Mouse (Mus musculus): ENCODE data around the gene Thbs3.

The Thbs3 gene

DNA sequence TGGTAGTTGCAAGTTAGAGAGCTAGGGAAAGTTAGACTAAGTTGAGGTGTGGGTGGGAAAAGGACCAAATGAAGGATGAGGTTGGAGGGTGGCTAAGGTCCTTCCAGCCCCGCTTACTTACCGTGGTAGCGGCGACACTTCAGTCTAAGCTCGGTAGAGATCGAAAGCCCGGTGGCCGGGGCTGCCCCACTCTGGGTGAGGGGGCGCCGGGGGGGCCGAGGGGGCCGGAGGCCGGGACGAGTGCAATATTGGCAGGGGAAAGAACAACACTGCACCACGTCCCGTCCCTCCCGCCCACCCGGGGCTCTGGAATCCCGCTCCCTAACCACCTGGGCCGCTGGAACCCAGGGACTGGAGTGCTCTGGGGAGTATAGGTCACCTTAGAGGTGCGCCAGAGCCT lies 11.9 kb downstream of the Thbs3 start, which contains the start of gene Mtx1:
Mtx1 (minus strand) TSS at position 189 of the 400 bp plus-strand sequence.
- no peak for DNase-seq (ENCODE audit: extremely low read depth, insufficient read length, low spot score)

DNA sequence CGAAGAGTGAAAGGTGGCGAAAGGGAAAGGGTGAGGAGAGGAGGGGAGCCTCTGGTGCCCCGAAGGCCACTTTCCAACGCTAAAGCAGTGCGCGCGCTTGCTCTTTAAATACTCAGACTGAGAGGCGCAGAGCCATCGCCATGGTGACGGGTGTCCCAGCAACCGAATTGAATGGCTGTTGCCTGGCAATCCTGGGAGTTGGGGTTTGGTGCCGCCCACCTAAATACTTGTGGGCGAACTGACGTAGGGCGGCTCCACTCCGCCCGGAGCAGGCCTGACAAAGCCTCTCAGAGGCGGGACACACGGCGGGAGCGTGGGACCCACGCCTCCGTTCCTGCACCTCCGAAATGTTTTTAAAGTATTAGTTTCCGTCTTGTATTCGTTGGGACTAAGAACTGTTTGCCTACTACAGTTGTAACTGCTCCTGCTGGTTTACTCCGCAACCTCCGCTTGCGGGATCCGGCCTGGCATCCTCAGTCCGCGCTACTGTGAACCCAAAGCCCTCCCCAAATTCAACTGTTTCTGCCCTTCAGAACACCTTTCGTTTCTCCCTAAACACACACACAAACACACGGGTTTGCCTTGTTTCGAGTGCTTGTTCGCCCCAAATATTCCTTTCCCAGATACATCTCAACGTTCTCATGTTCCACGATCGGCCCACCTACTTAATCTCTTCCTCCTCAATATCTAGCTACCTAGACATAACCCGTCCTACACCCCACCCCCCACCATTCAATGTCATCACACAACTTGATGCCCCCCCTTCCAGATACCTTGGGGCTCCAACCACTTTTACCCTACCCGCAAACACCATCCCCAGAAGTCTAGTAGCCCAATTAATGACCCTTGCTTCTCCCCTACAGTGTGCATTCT lies 12.6 kb downstream of the Thbs3 start:
- DNase-seq (ENCODE audit: extremely low read depth, insufficient read length, low spot score), result peak; percentile 41

- DNase-seq (ENCODE audit: extremely low read depth, insufficient read length, low spot score), result peak; percentile 84
Observed at GRCm38 (mm10) chr3:89228180-89228549, 13.2 kb downstream of the Thbs3 start.

DNA sequence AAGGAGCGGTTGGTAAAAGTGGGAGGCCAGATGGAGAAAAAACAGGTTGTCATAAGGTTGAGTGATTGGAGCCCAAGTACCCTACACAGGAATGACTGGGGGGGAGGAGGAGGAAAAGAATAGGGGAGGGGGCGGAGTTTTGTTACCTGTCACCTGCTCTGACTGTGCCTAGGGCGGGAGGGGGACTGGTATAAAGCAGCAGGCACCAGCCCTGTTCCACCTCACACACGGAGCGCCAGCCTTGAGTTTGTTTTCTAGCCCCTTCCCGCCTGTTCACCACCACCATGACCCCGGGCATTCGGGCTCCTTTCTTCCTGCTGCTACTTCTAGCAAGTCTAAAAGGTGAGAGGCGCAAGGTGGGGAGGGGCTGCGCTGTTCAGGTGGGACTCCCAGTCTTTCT lies 13.9 kb downstream of the Thbs3 start, which contains the start of gene Muc1:
Muc1 (plus strand) TSS at position 222 of the 400 bp plus-strand sequence.
- no peak for DNase-seq (ENCODE audit: extremely low read depth, insufficient read length, low spot score)

- no peak for DNase-seq (ENCODE audit: extremely low read depth, insufficient read length, low spot score)
Observed at GRCm38 (mm10) chr3:89229276-89229675, 14.3 kb downstream of the Thbs3 start.

DNA sequence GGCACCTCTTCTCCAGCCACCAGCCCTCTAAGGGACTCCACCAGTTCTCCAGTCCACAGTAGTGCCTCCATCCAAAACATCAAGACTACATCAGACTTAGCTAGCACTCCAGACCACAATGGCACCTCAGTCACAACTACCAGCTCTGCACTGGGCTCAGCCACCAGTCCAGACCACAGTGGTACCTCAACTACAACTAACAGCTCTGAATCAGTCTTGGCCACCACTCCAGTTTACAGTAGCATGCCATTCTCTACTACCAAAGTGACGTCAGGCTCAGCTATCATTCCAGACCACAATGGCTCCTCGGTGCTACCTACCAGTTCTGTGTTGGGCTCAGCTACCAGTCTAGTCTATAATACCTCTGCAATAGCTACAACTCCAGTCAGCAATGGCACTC lies 15.6 kb downstream of the Thbs3 start:
- no peak for DNase-seq (ENCODE audit: extremely low read depth, insufficient read length, low spot score)

GRCm38 (mm10) chr3:89231345-89231744 lies 16.4 kb downstream of the Thbs3 start:
- no peak for DNase-seq (ENCODE audit: extremely low read depth, insufficient read length, low spot score)

DNA sequence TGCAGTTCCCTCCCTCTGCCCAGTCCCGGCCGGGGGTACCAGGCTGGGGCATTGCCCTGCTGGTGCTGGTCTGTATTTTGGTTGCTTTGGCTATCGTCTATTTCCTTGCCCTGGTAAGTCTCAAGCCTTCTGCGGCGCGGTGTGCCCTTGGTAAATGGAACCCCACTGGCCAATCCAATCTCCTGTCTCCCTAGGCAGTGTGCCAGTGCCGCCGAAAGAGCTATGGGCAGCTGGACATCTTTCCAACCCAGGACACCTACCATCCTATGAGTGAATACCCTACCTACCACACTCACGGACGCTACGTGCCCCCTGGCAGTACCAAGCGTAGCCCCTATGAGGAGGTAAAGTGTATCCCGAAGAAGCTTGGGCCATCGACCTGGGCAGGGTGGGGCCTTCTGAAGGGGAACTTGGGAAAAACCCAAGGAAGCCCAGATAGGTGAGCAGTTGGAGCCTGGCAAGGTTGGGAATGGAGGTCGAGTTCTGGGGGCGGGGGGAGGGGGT lies 16.8 kb downstream of the Thbs3 start:
- DNase-seq (ENCODE audit: extremely low read depth, insufficient read length, low spot score), result no peak

- no peak for DNase-seq (ENCODE audit: extremely low read depth, insufficient read length, low spot score)
Observed at GRCm38 (mm10) chr3:89232614-89233013, 17.6 kb downstream of the Thbs3 start.

GRCm38 (mm10) chr3:89233562-89234110 lies 18.7 kb downstream of the Thbs3 start:
- peak; percentile 44 for DNase-seq (ENCODE audit: extremely low read depth, insufficient read length, low spot score)

DNA sequence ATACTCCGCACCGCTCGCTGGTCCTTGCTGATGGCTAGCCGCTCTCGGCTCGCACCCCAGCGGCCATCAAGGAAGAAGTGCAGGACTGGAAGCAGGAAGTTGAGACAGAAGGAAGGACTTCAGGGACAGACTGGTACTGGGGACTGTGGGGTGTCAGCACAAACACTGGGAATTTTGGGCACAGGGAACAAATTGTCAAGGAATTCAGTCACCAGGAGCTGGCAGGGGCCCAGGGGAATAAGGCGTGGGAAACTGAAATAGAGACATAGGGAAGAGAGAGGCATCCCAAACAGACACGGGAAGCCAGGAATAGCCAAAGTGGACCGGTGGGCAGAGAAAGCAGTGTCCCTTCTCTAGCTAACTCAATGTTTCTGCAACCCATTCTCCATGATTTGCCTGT lies 21.5 kb downstream of the Thbs3 start:
- no peak for DNase-seq (ENCODE audit: extremely low read depth, insufficient read length, low spot score)

DNA sequence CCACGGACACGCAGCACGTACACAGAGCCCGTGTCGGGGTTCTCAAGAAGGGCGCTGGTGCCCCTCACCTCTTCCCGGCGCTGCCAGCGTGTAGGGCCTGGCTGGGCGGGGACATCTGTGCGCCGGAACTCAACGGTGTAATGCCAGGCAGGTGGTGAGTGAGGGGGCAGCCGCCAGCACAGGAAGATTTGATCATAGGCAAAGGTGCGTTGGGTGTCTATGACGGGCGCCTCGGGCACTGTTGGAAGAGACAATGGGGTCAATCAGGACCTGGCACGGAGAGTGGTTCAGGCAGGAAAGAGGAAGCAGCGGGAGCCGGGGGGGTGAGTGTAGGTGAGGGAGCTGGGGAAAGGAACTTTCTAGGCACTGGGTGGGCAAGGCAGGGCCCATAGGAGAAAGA lies 22.7 kb downstream of the Thbs3 start:
- no peak for DNase-seq (ENCODE audit: extremely low read depth, insufficient read length, low spot score)

- DNase-seq (ENCODE audit: extremely low read depth, insufficient read length, low spot score), result no peak
Observed at GRCm38 (mm10) chr3:89238494-89238893, 23.5 kb downstream of the Thbs3 start.

DNA sequence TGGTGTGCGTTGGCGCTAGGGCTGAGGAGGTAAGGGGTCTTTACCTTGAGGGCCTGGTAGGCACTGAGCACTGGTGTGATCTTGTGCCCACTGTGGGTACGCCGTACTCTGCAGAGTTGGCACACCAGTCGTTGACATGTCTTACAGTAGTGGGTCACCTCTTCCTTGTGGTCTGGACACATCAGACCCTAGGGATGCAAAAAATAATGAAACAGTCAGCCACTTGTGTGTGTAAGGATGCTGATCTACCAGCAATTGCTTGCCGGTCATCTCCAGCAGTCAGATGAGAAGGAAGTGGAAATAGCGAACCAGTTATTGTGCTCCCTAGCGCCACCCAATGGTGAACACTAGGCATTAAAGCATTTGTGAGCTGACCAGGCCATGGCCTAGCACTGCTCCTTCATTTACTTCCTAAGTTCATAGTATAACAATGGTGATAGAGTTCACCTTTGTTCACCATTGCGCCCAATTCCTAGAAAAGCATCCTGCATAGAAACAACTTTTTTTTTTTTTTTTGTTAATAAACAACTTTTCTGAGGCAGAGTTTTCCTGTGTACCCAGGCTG lies 27.4 kb downstream of the Thbs3 start:
- no peak for DNase-seq (ENCODE audit: extremely low read depth, insufficient read length, low spot score)

- DNase-seq (ENCODE audit: extremely low read depth, insufficient read length, low spot score), result no peak
Observed at GRCm38 (mm10) chr3:89243609-89244008, 28.6 kb downstream of the Thbs3 start.

GRCm38 (mm10) chr3:89244158-89244981 lies 29.4 kb downstream of the Thbs3 start:
- DNase-seq (ENCODE audit: extremely low read depth, insufficient read length, low spot score), result no peak

- DNase-seq (ENCODE audit: extremely low read depth, insufficient read length, low spot score), result no peak
Observed at GRCm38 (mm10) chr3:89244982-89245687, 30.2 kb downstream of the Thbs3 start.

DNA sequence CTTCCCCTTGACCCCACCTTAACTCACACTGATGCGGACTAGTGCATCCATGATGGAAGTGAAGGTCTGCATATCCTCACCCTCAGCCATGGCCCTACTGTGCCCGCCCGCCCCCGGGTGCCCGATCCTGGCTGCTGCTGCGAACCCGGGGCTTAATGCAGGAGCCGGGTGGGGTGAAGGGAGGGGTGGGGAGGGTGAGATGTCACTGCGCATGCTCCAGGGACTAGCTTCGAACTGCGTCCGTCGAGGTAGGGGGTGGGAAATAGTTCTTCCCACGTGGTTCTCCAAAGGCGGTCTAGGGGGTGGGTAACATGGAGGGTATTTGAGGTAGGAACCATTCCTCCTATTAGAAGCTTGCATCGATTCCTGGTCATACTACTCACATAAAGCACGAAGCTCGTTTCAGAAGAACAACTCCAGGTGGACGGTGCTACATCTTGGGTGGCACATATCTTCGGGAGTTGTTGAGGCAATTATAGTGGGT lies 30.8 kb downstream of the Thbs3 start, which contains the start of gene Krtcap2:
Krtcap2 (plus strand) TSS at position 279 of the 484 bp plus-strand sequence.
- DNase-seq (ENCODE audit: extremely low read depth, insufficient read length, low spot score), result no peak

DNA sequence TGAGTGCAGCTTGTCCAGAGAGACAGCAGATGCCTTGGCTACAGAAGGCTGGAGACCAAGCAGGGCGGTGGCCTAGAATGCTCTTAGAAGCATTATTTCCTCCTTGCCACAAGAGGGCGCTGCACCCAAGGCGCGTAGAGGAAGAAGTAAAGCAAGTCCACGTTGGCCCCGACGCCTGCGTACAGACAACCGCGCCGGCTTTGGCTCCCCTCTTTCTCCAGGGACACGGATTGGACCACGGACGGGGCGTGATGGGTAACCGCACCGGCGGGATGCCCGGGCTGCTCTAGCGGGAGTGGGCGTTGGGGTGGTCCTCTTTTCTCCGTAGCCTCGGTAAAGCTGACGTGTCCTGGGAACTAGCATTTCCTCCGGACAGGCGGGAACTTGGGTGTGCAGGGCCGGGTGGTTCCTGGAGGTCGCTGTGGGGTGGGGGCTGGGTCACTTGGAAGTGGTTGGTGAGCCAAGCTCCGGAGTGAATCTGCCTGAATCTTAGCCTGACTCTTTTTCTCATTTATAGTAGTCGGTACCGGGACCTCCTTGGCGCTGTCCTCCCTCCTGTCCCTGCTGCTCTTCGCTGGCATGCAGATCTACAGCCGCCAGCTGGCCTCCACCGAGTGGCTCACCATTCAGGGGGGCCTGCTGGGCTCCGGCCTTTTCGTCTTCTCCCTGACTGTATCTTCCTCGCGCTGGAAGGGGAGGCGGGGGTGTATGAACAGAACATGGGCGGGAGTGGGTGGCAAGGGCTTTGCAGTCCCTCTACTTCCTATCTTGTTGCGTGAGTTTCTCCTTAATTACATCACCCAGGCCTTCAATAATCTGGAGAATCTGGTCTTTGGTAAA lies 31.5 kb downstream of the Thbs3 start, which contains the start of gene Trim46:
Trim46 (minus strand) TSS at position 49 of the 840 bp plus-strand sequence.
- DNase-seq (ENCODE audit: extremely low read depth, insufficient read length, low spot score), result peak; percentile 91
